18 mouse cellular contexts compared by ENCODE assay signal in the genomic region with DNA sequence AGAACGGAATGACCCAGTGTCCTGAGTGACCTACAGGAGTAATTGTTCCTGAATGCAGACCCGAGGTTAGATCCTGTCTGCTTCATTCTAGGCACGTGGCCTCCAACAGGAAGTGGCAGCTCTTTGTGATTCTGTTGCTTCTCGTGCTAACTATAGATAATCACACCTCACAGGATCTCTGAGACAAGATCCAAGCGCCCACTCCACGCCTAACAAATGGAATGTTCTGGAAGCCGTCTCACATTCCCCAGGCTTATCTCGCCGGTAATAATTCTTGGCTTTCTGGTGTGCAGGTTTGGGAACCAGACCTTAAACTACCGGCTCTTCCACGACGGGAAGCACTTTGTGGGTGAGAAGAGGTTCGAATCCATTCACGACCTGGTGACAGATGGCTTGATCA.
DNase-seq lines count a peak whose midpoint lies in the region; TF ChIP-seq lines count a peak whose summit lies in the region.
"Had no signal": no experiment of that assay in that cellular context is flagged by ENCODE, and none has a peak within 500 bp of the region (broad histone marks: within the 10 kb centered on the region; RNA-seq: fewer than 3 reads in every experiment).

No protein-coding gene starts in this region.

- peak; percentile 3 for DNase-seq in thymus, postnatal 0 days (ENCODE audit: low spot score)
- no peak for DNase-seq in thymus, adult 2 months
- DNase-seq in brain, adult 2 months (ENCODE audit: low read depth, low spot score) = peak; percentile 50
- DNase-seq in spleen, postnatal 10 days (ENCODE audit: low spot score in 2 of 2) = no peak
- DNase-seq in cerebellum, adult 9-11 months = no peak
- DNase-seq: adrenal gland, adult 8-10 months; adrenal gland, postnatal 14 days; adrenal gland, postnatal 36 days; cerebellum, adult 11 months; cerebellum, adult 18-20 months; cerebellum, adult 8-10 months; cerebellum, postnatal 10 days; cerebellum, postnatal 25 days; forebrain, postnatal 0 days had no signal

- no peak overlapping the region for H3K4me3 ChIP-seq in thymus, adult 2 months (ENCODE audit: control insufficient read depth, insufficient read depth, low read length)
- H3K4me3 ChIP-seq: embryonic facial prominence, embryonic 10.5 days; embryonic facial prominence, embryonic 12.5 days; forebrain, embryonic 13.5 days; forebrain, embryonic 15.5 days had no signal

- WGBS in thymus, adult 2 months = 80% methylated on average over 14 of the region's 14 CpGs

- TF ChIP-seq CTCF in thymus, adult 2 months (IDR thresholded peaks at IDR 0.05; ENCODE audit: borderline replicate concordance, control insufficient read depth, extremely low read depth, insufficient read depth, low read length, poor library complexity) = no peak

- no peak for TF ChIP-seq POLR2A in thymus, adult 2 months (IDR thresholded peaks at IDR 0.05; ENCODE audit: control insufficient read depth, extremely low read depth, insufficient read depth, low read length, poor library complexity)

- no peaks in the 10 kb centered on the region for H3K27me3 ChIP-seq in thymus, adult 2 months (ENCODE audit: control insufficient read depth, insufficient read depth, low read length)
- H3K27me3 ChIP-seq: forebrain, embryonic 13.5 days; forebrain, embryonic 15.5 days had no signal

- H3K27ac ChIP-seq in thymus, adult 2 months (ENCODE audit: control insufficient read depth, insufficient read depth, low read length) = no peak overlapping the region
- H3K27ac ChIP-seq: embryonic facial prominence, embryonic 10.5 days; embryonic facial prominence, embryonic 12.5 days; forebrain, embryonic 13.5 days; forebrain, embryonic 15.5 days had no signal

- H3K4me1 ChIP-seq in thymus, adult 2 months (replicated peaks; ENCODE audit: control insufficient read depth, insufficient read depth, low read length) = peaks cover 12% of the 10 kb centered on the region; the same call in 1 of the 2 replicates

- no peaks in the 10 kb centered on the region for H3K36me3 ChIP-seq in thymus, adult 2 months (ENCODE audit: control insufficient read depth, insufficient read depth, low read length)
- H3K36me3 ChIP-seq: embryonic facial prominence, embryonic 10.5 days; embryonic facial prominence, embryonic 12.5 days had no signal

Comparison
In these comparisons a context has a peak if more than half of its experiments do, and no peak if none do; other contexts are left out.
1. DNase-seq: peak in thymus, postnatal 0 days (single experiment) and brain, adult 2 months (single experiment); none in thymus, adult 2 months (single experiment), spleen, postnatal 10 days (0 of 2) and cerebellum, adult 9-11 months (single experiment).